Mouse (Mus musculus): ENCODE data around the gene Atp2b4.

The Atp2b4 gene

DNA sequence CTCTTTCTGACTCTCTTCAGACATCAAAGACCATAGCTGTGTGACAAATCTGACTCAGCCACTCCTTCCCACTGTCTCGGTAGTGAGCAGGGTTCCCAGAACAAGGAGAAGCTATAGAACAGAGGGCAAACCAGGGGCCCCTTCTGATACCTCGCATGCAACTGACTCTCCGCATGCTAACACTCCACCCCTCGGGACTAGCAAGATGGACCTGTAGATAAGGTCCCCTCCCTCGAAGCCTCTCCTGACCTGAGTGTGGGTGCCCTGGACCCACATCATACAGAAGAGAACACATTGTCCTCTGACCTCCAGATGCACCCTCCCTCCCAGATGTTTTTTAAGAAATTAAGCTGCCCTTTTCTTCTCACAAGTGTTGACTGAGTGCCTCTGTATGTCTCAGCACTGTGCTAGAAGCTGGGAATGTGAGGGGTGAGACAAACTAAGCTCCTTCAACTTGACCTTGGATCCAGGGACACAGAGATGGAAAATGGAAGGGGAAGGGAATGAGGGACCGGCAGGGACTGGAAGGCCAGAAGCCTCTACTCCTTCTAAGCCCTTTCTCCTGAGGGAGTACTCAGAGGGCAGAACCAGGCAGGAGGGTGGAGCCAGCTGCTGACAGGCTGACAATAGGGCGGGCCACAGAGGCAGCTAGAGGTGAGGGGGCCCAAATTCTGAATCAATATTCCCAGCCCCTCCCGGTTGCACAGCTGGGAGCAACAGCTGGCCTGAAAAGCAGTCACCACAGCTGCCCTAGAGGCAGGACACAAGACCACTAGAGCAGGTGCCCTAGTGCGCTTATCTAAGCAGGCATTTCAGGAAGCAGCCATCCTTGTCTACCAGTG lies 2.6 kb downstream of the Atp2b4 start:
- no peak for DNase-seq (ENCODE audit: low read depth, low spot score)

GRCm38 (mm10) chr1:133797327-133797978 lies 3.4 kb downstream of the Atp2b4 start:
- no peak for DNase-seq (ENCODE audit: low read depth, low spot score)

DNA sequence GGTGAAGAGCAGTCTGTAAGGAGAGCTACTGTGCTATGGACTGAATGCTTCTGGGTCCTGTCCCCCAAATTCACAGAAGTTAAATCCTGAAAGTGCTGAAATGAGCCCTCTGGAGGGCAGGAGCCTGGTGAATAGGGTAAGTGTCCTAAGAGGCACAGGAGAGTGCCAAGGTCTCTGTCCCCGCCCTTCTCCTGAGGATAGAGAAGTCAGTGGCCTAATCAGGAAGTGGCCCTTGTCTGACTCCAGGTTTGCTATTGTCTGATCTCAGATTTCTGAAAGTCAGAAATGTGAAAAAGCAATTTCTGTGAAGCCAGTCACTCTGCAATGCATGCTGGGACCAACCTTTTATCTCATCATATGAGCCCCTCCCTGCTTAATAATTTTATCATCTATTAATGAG lies 7.2 kb downstream of the Atp2b4 start:
- no peak for DNase-seq (ENCODE audit: low read depth, low spot score)

- DNase-seq (ENCODE audit: low read depth, low spot score): no peak
Observed at GRCm38 (mm10) chr1:133790011-133790410, 10.8 kb downstream of the Atp2b4 start.

DNA sequence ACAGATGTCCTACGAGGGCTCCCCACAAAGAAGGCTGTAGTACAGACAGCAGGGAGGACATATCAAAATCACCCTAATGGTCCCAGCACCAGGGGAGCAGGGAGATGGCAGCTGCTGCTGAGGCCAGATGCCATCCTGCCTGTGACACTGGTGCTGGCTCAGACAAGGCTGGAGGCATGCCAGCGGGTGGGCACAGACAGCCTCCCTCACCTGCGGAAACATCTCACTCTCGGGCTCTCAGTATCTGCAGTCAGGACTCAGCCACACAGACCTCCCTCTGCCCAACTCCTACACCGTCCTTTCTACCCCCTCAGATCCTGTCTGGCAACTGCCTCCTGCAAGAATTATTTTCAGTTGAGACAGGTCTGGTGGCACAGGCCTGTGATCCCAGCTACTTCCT lies 12.0 kb downstream of the Atp2b4 start:
- no peak for DNase-seq (ENCODE audit: low read depth, low spot score)

DNA sequence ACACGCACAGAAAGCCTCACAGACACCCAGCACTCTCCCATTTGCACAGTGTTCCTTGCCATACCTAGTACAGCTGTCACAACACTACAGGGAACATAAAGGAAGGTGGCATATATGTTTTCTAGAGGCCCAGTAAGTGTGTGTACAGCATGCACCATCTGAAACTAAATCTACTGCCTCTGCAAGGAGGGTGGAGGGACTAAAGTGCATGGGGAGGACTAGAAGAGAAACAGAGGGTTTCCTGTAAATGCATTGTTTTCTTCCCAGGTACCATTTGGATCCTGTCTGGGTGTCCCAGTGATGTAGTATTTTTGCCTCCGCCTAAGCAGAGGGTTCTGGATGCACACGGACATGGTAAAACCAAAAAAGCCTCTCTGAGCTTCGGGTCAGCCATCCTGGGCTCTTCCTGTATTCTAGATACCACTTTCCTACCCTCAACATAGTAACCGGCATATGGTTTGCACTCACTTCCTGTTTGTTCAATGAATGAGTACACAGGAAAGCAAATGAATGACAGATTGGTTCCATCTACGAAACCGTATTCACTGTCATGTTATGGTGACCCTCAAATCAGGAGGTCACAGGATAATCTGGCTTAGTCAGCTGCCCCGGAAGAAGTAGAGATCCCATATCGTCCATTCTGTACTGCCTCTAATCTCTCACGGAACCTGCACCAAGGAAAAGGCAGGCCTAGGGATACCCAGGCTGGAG lies 13.2 kb downstream of the Atp2b4 start:
- no peak for DNase-seq (ENCODE audit: low read depth, low spot score)

GRCm38 (mm10) chr1:133784621-133785020 lies 16.2 kb downstream of the Atp2b4 start:
- DNase-seq (ENCODE audit: low read depth, low spot score): no peak

DNA sequence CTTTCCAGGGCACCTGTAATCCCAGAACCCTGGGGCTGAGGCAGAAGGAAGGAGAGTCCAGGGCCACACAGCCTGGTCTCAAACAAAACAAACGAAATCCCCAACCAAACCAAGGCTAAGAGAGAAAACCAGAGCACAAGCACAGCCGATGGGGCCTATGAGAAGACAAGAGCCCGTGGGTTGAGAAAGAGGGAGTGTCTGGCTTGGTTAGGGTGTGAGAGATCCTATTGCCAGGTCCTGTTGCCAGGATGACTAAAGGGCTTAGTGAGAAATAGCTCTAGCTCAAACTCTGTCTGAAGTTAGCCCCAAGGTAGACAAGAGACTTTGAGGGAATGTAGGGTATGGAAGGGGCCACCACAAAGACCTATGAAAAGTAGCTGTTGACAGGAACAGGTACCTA lies 19.3 kb downstream of the Atp2b4 start:
- no peak for DNase-seq (ENCODE audit: low read depth, low spot score)

DNA sequence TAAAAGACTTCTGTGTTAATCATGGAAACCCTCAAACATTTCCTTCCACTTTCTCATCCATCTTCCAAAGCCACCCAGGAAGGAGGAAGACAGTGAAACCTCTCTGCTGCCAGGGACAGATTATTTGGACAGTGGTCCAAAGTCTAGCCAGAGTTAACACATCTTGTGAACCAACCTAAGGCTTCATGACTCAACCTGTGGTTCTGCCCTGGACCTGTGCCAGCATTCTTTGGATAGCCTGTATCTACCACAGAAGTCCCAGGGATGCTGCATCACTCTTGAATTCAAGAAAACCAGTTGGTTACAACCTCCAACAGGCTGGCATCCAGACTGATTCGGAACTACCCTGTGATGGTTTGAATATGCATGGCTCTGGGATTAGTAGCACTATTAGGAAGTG lies 21.8 kb downstream of the Atp2b4 start:
- no peak for DNase-seq (ENCODE audit: low read depth, low spot score)

DNA sequence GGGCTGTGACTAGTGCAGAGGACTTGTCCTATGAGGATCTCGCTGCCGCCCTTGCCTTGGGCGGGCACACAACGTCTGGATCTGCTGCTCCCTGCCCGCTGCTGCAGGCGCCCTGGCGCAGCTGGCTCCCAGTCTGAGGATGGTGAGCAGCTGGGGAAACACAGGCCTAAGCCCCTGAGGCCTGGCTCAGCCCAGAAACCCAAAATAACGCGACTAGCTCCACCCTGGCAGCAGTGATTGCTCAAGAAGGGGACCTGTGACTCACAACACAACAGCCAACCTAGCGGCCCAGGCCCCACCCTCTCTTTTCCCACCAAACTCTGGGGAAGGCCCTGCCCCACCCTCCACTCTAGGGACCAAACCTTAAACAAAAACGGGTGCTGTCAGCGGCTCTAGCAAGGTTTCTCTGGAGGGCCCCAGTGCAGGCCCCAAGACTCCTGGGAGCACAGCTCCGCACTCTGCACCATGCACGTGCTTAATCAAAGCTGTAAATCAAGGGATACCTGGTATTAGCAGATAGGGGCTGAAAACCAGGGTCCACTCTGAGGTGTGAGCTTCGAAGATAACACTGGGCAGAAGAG lies 23.1 kb downstream of the Atp2b4 start:
- DNase-seq (ENCODE audit: low read depth, low spot score): no peak

DNA sequence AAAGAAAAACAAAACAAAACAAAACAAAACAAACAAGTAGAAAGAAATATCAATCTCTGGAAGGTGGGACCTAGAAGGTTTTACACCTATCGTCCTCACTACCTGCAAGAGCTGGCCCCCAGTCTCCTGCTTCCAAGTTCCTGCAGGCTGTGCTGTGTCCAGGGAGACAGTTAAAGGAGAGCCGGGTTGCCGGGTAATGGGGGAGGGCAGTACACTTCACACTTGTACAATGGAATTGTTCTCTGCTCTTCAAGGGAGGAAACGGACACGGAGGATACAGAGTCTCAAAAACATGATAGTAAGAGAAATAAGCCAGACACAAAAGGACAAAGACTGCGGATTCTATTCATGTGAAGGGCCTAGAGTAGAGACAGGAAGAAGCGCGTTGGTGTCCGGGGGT lies 28.3 kb downstream of the Atp2b4 start:
- no peak for DNase-seq (ENCODE audit: low read depth, low spot score)

DNA sequence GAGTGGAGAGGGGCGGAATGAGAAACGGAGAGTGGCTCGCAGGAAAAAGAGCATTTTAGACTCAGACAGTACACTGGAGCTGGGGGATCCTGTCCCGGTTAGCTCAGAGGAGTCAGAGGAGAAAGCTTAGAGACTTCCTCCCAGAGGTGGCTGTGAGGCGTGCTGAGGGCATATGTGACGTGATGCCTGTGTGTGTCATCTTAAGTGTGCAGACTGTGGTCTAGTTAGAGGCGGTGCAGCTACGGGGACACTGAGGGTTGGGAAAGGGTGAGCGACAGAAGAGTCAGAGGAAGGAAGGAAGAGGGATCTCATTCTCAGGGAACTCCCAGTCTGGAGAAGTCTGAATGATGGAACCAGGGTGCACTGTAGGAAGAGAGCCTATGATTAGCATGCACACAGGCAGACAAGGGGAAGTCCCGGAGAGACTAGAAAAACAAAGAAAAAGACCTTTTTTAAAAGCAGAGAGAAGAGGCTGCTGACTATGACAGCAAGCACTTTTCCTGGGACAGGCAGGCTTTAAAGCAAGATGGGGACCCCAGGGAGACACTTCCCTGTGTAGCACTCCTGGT lies 28.9 kb downstream of the Atp2b4 start:
- no peak for DNase-seq (ENCODE audit: low read depth, low spot score)

DNA sequence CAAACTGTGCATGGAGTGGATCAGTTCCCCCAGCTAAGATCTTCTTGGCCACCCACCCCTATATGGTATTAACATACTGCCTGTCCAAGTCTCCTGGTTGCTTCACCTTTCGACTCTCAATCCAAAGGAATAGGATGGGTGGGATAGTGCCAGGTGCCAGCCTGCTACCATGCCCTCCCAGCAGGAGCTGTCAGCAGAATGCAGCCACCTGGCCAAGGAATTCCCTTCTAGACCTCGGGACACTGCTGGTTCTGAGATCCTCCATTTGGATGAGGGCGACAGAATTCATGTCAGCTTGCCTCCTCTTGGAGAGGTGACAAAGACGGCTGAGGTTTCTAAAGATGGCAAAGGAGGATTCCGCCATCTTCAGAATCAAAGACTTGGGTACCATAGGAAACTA lies 32.8 kb downstream of the Atp2b4 start:
- DNase-seq (ENCODE audit: low read depth, low spot score): no peak

GRCm38 (mm10) chr1:133766901-133767529 lies 33.8 kb downstream of the Atp2b4 start:
- peak; percentile 17 for DNase-seq (ENCODE audit: low read depth, low spot score)

- no peak for DNase-seq (ENCODE audit: low read depth, low spot score)
Observed at GRCm38 (mm10) chr1:133765376-133765775, 35.5 kb downstream of the Atp2b4 start.

DNA sequence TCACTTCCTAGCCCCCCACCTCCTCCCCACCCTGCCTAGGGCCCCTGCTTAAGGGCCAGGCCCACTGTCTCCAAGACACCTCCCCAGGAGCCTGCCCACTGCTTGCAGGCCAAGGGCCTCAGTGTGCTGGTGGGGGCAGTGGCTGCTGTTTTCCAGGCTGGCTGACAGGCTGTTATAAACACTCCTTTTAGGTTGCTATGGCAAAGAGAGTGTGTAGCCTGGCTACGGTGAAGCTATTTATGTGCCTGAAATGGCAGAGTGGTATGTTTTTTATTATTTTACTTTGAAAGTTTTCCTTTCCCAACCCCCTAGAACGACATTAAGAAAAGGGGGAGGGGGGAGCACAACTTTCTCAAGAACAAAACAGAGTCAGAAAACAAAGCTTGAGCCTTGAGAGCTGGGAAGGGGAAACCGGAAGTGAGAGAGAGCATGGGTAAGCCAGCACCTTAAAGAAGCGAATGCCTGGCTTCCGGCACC lies 37.9 kb downstream of the Atp2b4 start:
- DNase-seq (ENCODE audit: low read depth, low spot score): no peak

GRCm38 (mm10) chr1:133761278-133761677 lies 39.6 kb downstream of the Atp2b4 start:
- DNase-seq (ENCODE audit: low read depth, low spot score): no peak

DNA sequence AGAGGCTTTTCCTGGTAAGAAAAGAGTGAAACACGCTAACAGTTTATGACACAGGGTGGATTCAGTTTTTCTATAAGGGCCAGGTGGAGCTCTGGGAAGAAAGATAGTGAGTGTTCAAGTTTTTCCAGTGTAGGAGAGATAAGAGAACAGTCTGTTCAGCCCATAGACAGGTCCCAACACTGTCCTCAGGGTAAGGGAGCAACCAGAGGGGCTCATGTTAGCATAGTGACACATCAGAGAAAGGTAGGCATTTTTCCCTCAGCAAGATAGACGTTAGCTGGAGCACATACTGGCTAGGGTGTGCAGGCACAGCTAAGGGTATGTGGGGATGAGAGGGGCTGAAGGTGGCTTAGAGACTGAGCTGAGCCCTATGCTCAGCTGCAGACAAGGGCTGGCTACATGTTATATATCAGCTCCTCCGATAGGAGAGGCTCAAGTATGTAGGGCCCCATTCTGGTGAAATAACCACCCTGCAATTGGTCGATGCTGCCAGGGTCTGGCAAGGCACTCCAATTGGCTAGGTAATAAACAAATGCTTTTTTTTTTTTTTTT lies 46.4 kb downstream of the Atp2b4 start:
- DNase-seq (ENCODE audit: low read depth, low spot score): no peak

- no peak for DNase-seq (ENCODE audit: low read depth, low spot score)
Observed at GRCm38 (mm10) chr1:133753325-133753724, 47.5 kb downstream of the Atp2b4 start.

DNA sequence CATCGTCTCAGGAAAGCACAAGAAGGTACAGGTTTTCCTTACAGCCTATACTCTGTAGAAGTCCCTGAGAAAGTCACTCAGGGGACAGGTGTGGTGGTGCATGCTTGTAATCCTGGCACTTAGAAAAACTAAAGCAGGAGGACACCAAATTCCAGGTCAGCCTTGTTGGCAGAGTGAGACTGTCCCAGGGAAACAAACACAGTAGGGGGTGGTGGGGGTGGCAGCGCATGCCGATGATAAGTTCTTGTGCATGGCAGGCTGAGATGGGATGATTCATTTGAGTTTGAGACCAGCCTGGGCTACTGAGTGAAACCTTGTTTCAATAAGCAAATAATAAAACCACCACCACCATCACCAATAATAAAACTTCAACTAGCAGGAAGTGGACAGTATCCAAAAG lies 49.2 kb downstream of the Atp2b4 start:
- no peak for DNase-seq (ENCODE audit: low read depth, low spot score)

- DNase-seq (ENCODE audit: low read depth, low spot score): no peak
Observed at GRCm38 (mm10) chr1:133749954-133750353, 50.9 kb downstream of the Atp2b4 start.

All from embryo, embryonic 11.5 days (tissue).